Mouse (Mus musculus) neural tube, embryonic 14.5 days (tissue): ENCODE data around the gene Tmem198b. TPM values are rescaled to one million over a fixed set of nuclear protein-coding genes. Genes with fewer than 3 reads are reported as not detected.
"Not testable (repeated sequence)": the region's sequence is repeated elsewhere in the genome, so short reads cannot be mapped to it uniquely, and the experiment has no call there.

Experiments used
- ATAC-seq: fragments of 200-750 bp; cut with Nextera tagmentation; 2 replicates; pipeline ENCODE4 v1.8.0; 2017; ENCODE audit warnings: low read depth, mild to moderate bottlenecking, moderate TSS enrichment, moderate library complexity
- H3K27ac ChIP-seq: fragments of 300-500 bp; sonication (generic); 2 replicates; pipeline ENCODE4 v1.5.1; 2014; ENCODE audit warnings: low read depth, mild to moderate bottlenecking, control low read depth, low read length, moderate library complexity, mixed read lengths
- H3K27me3 ChIP-seq: fragments of 300-500 bp; sonication (generic); 2 replicates; pipeline ENCODE4 v1.6.1; 2014; ENCODE audit warnings: low read length; ENCODE audit not compliant: control insufficient read depth, insufficient read depth
- H3K36me3 ChIP-seq: fragments of 300-500 bp; sonication (generic); 2 replicates; pipeline ENCODE4 v1.6.1; 2014; ENCODE audit warnings: low read length, mixed read lengths; ENCODE audit not compliant: control insufficient read depth, insufficient read depth
- H3K4me1 ChIP-seq: fragments of 300-500 bp; sonication (generic); 2 replicates; pipeline ENCODE4 v1.6.1; 2014; ENCODE audit warnings: low read length; ENCODE audit not compliant: control insufficient read depth, insufficient read depth
- H3K4me2 ChIP-seq: fragments of 300-500 bp; sonication (generic); 2 replicates; pipeline ENCODE4 v1.6.1; 2014; ENCODE audit warnings: mild to moderate bottlenecking, low read depth, low read length, control low read depth
- H3K4me3 ChIP-seq: fragments of 300-500 bp; sonication (generic); 2 replicates; pipeline ENCODE4 v1.5.1; 2014; ENCODE audit warnings: low read depth, low read length, control low read depth, mixed read lengths
- H3K9ac ChIP-seq: fragments of 300-500 bp; sonication (generic); replicated peaks from 2 replicates; pipeline ENCODE4 v1.6.1; 2014; ENCODE audit warnings: low read depth, mild to moderate bottlenecking, control low read depth, low read length, mixed read lengths
- H3K9me3 ChIP-seq: fragments of 300-500 bp; sonication (generic); 2 replicates; pipeline ENCODE4 v1.6.1; 2016; ENCODE audit warnings: low read length; ENCODE audit not compliant: control insufficient read depth
- WGBS: fragments of 180-500 bp; shearing (Covaris S2); extraction: QIAGEN DNeasy Blood & Tissue Kit; methylation state at CpG from one replicate; pipeline ENCODE4 v1.1.7; 2014; 5-methylcytosine and 5-hydroxymethylcytosine counted together
- polyA plus RNA-seq: library from polyadenylated mRNA; unstranded; fragments of >200 nt; fragmentation: Nextera tagmentation; extraction: Ambion mirVana; gene quantifications from 2 replicates; pipeline ENCODE4 v1.2.1, GENCODE M21; 2014

The Tmem198b gene
- polyA plus RNA-seq, 1 experiment from 2014 or later, result 13.9 TPM

DNA sequence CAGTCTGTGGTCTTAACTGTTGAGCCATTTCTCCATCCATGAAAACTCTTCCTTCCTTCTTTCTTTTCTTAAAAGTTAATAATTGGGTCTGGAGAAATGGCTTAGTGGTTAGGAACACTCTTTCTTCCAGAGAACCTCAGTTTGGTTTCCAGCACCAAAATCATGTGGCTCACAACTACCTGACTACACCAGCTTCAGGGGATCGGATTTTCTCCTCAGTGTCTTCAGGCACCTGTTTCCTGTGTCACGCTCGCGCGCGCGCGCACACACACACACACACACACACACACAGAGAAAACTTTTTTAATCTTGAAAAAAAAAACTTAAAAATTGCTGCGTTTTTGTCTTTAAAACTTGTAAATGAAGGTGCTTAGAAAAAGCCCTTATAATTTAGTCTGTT lies 19.7 kb upstream of the Tmem198b start:
- no peak overlapping the region for H3K9ac ChIP-seq
- WGBS, result 97% methylated on average over 9 of the region's 9 CpGs
- no peak overlapping the region for H3K4me3 ChIP-seq
- H3K4me1 ChIP-seq, result peaks cover 6% of the 10 kb centered on the region; the same call in 1 of the 2 replicates
- no peak overlapping the region for H3K4me2 ChIP-seq
- H3K27me3 ChIP-seq, result no peaks in the 10 kb centered on the region
- ATAC-seq, result no peak
- no peaks in the 10 kb centered on the region for H3K9me3 ChIP-seq
- no peak overlapping the region for H3K27ac ChIP-seq
- H3K36me3 ChIP-seq, result 0 out of 2 replicates have a peak, but pooled peaks cover 6% of the 10 kb centered on the region

DNA sequence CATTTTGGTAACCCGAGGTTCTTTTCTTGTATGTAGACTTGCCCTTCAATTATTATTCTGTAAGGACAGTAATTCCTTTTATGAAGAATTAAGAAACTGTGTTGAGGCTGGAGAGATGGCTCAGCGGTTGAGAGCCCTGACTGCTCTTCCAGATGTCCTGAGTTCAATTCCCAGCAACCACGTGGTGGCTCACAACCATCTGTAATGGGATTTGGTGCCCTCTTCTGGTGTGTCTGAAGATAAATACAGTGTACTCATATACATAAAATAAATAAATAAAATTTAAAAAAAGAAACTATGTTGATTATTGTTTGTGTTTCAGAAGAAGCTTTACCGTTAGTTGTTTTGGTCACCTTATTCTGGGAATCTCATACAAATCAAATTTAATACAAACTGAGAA lies 18.9 kb upstream of the Tmem198b start:
- H3K27ac ChIP-seq, H3K9ac ChIP-seq, H3K4me3 ChIP-seq, H3K9me3 ChIP-seq, H3K4me1 ChIP-seq, H3K36me3 ChIP-seq, H3K27me3 ChIP-seq, ATAC-seq: not testable (repeated sequence)
- peak overlapping the region; percentile 75; the same call in 1 of the 2 replicates for H3K4me2 ChIP-seq
- 83% methylated on average over 4 of the region's 4 CpGs for WGBS

DNA sequence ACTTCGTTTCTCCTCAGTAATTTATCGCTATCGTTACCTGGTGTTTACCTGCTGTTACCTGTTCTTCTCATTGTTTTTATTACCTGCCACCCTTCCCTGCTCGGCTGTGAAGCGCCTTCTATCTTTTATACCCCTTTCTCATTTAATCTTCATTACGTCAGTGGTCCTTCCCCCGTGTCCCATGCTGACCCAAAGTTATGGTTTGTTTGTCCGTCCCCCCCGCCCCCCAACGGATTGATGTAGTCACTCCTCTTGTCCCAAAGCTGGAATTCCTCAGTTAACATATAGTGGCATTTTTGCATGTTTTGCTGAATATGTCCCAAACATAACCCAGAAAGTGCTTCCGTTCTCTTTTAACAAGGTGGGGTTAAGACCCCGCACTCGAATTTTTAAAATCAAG lies 18.0 kb upstream of the Tmem198b start:
- WGBS, result 6% methylated on average over 13 of the region's 13 CpGs
- H3K9ac ChIP-seq, result peak overlapping the region; percentile 72
- peak overlapping the region; percentile 16; the same call in 1 of the 2 replicates for H3K27ac ChIP-seq
- peak overlapping the region; percentile 79 for H3K4me3 ChIP-seq
- no peaks in the 10 kb centered on the region for H3K27me3 ChIP-seq
- no peak; the same call in 1 of the 2 replicates for ATAC-seq
- peaks cover 6% of the 10 kb centered on the region; the same call in 1 of the 2 replicates for H3K4me1 ChIP-seq
- H3K4me2 ChIP-seq, result peak overlapping the region; percentile 75
- H3K9me3 ChIP-seq, result no peaks in the 10 kb centered on the region
- peaks cover 19% of the 10 kb centered on the region for H3K36me3 ChIP-seq

DNA sequence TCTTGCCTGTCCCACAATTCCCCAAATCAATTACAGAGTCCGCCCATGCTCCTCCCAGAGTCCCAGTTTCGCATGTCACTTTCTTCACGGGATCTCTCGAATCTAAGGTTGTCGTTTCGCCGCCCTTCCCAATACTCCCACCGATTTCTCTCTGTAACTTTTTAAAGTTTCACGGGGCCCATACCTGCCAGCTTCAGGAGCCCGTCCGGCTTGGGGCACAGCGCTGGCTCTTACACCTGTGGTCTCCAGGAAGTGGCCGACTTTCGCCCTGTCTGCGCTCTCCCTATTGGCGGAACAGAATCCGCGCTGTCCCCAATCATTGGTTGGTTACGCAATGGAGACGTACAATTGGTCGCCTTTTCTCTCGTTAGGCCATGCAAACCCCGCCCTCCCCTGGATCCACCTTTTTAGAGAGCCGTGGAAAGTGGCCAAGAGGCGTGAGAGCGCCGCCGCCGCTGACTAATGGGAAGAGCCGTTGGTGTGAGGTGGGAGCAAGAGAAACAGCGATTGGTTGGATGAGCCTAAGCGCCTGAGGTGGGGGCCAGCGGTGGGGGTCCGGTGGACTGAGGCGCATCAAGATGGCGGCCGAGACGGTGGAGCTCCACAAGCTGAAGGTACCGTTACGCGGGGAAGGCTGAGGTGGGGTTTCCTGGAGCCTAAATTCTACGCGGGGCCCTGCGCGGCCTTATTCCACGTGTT lies 17.3 kb upstream of the Tmem198b start, which contains the start of gene Ormdl2:
Gene Ormdl2, minus strand, starts transcription at position 288 of the 699 bp plus-strand sequence.
- peak within 1 kb of the TSS; percentile 79 for H3K4me3 ChIP-seq
- peak within 1 kb of the TSS; percentile 75 for H3K4me2 ChIP-seq
- peak within 1 kb of the TSS; percentile 72 for H3K9ac ChIP-seq
- ATAC-seq, result peak; percentile 100
- H3K36me3 ChIP-seq, result peaks cover 25% of the 10 kb centered on the region
- H3K27ac ChIP-seq, result peak within 1 kb of the TSS; percentile 16
- no peaks in the 10 kb centered on the region for H3K9me3 ChIP-seq
- H3K4me1 ChIP-seq, result peaks cover 6% of the 10 kb centered on the region; the same call in 1 of the 2 replicates
- H3K27me3 ChIP-seq, result no peaks in the 10 kb centered on the region
- under 1% methylated on average over 46 of the region's 46 CpGs for WGBS

DNA sequence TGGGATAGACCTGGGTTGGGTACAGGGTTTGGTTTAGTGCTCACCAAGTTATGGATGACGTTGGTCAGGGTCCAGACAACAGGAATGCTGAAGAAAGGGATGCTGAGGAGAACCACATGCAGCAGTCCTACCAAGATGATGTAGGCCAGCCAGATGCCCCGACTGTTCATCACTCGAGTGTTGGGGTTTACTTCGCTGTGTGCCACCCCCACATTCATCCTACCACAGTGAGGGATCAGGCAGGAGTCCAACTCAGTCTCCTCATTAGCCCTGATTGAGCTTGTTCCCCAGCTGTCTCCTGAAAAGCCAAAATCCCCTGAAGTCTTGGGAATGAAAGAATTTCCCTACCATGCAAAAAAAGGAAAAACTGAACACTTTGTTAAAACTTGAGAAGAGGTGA lies 16.0 kb upstream of the Tmem198b start:
- Histone ChIP-seq H3K36me3 (peaks cover 35% of the 10 kb centered on the region), H3K4me3 (no peak overlapping the region), H3K27me3 (no peaks in the 10 kb centered on the region), H3K9me3 (no peaks in the 10 kb centered on the region), H3K4me2 (no peak overlapping the region), H3K9ac (no peak overlapping the region), H3K27ac (no peak overlapping the region), H3K4me1 (peaks cover 6% of the 10 kb centered on the region; the same call in 1 of the 2 replicates)
- 89% methylated on average over 4 of the region's 4 CpGs for WGBS
- ATAC-seq, result no peak

DNA sequence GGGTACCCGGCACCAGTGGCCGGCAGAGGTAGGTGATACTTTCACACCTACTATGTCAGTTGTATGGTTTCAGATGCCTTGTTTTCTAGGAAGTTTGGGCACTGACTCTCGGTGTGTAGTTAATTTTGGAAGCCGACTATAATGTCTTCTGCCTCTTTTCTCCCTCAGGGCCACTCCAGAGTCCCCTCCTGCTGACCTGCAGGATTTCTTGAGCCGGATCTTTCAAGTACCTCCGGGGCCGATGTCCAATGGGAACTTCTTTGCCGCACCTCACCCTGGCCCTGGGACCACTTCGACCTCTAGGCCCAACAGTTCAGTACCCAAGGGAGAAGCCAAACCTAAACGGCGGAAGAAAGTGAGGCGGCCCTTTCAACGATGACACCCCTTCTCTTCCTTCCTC lies 12.9 kb upstream of the Tmem198b start, which contains the start of gene Sarnp:
Gene Sarnp, plus strand, starts transcription at position 301 of the 400 bp plus-strand sequence.
- no peak within 1 kb of the TSS for H3K27ac ChIP-seq
- 90% methylated on average over 13 of the region's 13 CpGs for WGBS
- ATAC-seq, result no peak
- H3K27me3 ChIP-seq, result no peaks in the 10 kb centered on the region
- H3K36me3 ChIP-seq, result peaks cover 45% of the 10 kb centered on the region
- H3K9me3 ChIP-seq, result no peaks in the 10 kb centered on the region
- H3K4me3 ChIP-seq, result no peak within 1 kb of the TSS
- H3K9ac ChIP-seq, result no peak within 1 kb of the TSS
- H3K4me1 ChIP-seq, result no peaks in the 10 kb centered on the region
- no peak within 1 kb of the TSS for H3K4me2 ChIP-seq

DNA sequence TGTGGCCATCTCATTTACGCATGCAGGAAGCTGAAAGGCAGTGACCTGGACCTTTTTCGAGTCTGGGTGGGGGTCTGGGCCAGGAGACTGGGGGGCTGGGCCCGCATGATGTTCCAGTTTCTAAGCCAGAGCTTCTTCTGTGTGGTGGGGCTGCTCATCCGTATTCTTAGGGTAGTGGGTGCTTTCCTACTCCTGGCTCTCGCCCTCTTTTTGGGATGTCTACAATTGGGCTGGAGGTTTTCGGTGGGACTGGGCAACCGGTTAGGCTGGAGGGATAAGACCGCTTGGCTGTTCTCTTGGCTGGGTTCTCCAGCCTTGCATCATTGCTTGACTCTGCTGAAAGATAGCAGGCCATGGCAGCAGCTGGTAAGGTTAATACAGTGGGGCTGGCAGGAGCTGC lies 2.8 kb upstream of the Tmem198b start:
- no peaks in the 10 kb centered on the region; the same call in 1 of the 2 replicates for H3K27me3 ChIP-seq
- WGBS, result over 99% methylated on average over 8 of the region's 8 CpGs
- no peak overlapping the region for H3K9ac ChIP-seq
- H3K9me3 ChIP-seq, result no peaks in the 10 kb centered on the region
- H3K4me2 ChIP-seq, result peak overlapping the region; percentile 57
- no peak overlapping the region for H3K27ac ChIP-seq
- H3K36me3 ChIP-seq, result no peaks in the 10 kb centered on the region; the same call in 1 of the 2 replicates
- H3K4me3 ChIP-seq, result peak overlapping the region; percentile 0; the same call in 1 of the 2 replicates
- no peak for ATAC-seq
- peaks cover 47% of the 10 kb centered on the region for H3K4me1 ChIP-seq

DNA sequence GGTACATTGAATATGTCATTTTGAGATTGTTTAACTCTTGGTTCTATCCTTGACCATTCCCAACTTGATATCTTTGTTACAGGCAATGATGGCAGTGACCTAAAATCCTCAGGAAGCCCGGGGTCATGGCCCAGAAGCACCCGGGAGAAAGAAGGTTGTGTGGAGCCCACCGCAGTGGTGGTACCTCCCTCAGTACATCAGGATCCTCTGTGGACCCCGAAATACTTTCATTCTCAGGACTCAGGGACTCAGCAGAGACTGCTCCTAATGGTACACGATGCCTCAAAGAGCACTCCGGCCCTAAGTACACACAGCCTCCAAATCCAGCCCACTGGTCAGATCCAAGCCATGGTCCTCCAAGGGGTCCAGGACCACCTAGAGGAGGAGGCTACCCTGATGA lies 1.9 kb upstream of the Tmem198b start:
- no peaks in the 10 kb centered on the region for H3K9me3 ChIP-seq
- peaks cover 47% of the 10 kb centered on the region for H3K4me1 ChIP-seq
- no peaks in the 10 kb centered on the region; the same call in 1 of the 2 replicates for H3K27me3 ChIP-seq
- no peak overlapping the region for H3K27ac ChIP-seq
- H3K4me2 ChIP-seq, result peak overlapping the region; percentile 57
- 58% methylated on average over 6 of the region's 6 CpGs for WGBS
- peaks cover 3% of the 10 kb centered on the region for H3K36me3 ChIP-seq
- H3K4me3 ChIP-seq, result peak overlapping the region; percentile 78
- no peak for ATAC-seq
- peak overlapping the region; percentile 50; the same call in 1 of the 2 replicates for H3K9ac ChIP-seq
